Mouse (Mus musculus) heart, adult 9 months (tissue): ENCODE results near the gene Hist1h3g.

Experiments used
- DNase-seq, 2 experiments: peaks; one replicate each; pipeline ENCODE4 v3.0.0; 2022; ENCODE audit warnings: low spot score in 2 of 2

Gene Hist1h3g

DNA sequence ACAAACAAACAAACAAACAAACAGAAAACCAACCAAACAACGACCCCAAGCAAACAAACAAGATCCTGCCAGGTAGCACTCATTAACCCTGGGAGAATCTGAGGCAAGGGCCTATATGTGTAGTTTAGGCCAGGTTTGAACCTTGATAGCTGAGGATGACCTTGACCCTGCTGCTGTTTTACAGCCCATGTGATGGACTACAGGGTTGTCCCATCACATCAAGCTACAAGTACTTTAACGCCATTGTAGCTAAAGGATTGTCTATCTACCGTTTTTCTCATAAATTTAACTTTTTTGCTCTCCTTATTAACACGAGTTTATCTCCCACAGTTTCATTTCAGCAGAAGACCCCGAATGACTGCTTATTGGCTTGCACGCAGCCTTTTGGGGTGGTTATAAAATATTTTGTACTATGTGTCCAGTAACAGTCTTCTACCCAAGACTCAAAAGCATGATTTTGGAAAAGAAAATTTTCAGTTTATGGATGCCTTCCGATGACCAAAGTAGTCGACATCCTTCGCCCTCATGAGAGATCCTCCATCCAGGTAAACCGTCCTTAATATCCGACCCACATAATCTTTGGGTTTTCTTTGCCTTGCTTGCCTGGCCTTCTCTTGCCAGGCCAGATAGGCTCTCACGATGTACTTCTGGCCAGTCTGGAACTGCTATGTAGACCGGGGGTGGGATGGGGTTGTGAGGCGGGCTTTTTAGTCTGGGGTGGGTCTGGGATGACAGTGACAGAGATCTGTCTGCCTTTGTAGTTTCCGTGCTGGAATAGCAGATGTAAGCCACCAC, 19.2 kb upstream of the Hist1h3g start:
- DNase-seq, result no peak

- DNase-seq, result peak; percentile 32 to 83
Measured at GRCm38 (mm10) chr13:23516822-23517602, 18.2 kb upstream of the Hist1h3g start.

DNA sequence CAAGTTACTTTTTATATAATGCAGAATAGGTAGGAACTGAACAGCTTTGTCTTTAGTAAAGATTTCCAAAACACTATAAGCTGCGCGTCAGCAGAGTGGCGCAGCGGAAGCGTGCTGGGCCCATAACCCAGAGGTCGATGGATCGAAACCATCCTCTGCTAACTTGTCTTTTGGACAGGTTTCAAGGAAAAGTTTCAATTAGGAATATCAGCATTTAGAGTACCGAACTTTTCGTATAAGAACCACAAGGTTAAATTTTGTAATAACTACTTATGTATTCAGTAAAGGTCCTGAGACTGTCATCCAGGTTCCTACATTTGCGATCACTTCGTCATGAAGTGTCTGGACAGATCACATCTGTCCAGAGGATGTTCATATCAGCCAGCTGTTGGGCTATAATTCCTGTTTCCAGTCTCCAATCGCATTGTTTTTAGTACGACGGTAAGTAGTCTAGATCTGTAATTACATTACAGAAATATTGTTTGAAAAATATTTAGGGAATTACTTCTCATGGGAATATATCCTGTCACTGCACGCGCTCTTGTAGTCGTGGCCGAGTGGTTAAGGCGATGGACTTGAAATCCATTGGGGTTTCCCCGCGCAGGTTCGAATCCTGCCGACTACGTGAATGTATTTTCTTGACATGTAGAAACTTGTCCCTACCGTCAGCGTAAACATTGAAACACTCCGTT, 17.5 kb upstream of the Hist1h3g start:
- DNase-seq, result peak; percentile 72 to 92

- no peak for DNase-seq
Measured at GRCm38 (mm10) chr13:23518295-23518603, 17.0 kb upstream of the Hist1h3g start.

DNA sequence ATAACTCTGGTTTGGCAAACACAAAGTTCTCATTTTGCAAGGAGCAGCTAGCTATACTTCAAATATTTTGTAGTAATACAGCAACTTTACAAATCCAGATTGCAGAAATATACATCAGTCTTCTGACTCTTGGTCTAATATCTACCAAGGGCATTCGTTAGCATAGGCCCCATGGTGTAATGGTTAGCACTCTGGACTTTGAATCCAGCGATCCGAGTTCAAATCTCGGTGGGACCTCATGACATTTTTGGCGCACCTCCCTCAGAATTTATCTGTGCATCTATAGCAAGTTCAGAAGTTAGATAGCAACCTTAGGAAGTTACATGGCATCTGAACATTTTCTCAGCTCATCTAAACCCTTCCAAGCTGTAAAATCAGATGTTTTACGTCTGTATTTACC, 16.3 kb upstream of the Hist1h3g start:
- DNase-seq, result peak; percentile 62 to 87

GRCm38 (mm10) chr13:23519416-23519815, 15.8 kb upstream of the Hist1h3g start:
- DNase-seq, result peak; percentile 58 to 84

- DNase-seq, result peak; percentile 57 to 79
Measured at GRCm38 (mm10) chr13:23521703-23522102, 13.5 kb upstream of the Hist1h3g start.

GRCm38 (mm10) chr13:23523976-23524375, 11.2 kb upstream of the Hist1h3g start:
- DNase-seq, result no peak

DNA sequence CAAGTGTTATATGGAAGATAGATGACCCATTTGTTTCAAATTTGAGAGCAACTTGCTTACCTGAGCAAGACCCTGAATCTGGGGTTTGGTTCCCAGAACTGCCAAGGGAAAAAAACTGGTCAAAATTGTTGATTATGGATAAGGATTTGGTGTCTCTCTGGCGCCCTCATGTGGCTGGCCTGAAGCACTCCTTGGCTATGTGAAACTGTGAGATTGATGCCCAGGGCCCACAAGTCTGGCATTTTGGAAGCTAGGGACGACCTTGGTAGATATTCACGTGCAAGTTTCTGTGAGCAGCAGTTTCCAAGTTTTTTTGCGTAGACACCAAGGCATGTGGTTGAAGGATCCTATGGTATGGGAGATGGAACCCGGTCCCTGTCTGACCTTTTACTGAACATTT, 10.6 kb upstream of the Hist1h3g start:
- DNase-seq, result peak; percentile 39

GRCm38 (mm10) chr13:23525901-23526300, 9.3 kb upstream of the Hist1h3g start:
- DNase-seq, result no peak

- peak; percentile 80 to 92 for DNase-seq
Measured at GRCm38 (mm10) chr13:23526312-23526711, 8.9 kb upstream of the Hist1h3g start.

- no peak for DNase-seq
Measured at GRCm38 (mm10) chr13:23529005-23529404, 6.2 kb upstream of the Hist1h3g start.

- no peak for DNase-seq
Measured at GRCm38 (mm10) chr13:23529480-23530165, 5.6 kb upstream of the Hist1h3g start.

- peak; percentile 54 to 82 for DNase-seq
Measured at GRCm38 (mm10) chr13:23530181-23530900, 4.9 kb upstream of the Hist1h3g start.

GRCm38 (mm10) chr13:23530901-23531875, 4.0 kb upstream of the Hist1h3g start, which contains the start of gene Hist1h4h:
TSS of gene Hist1h4h (plus strand) at chr13:23531050.
- peak; percentile 97 to 98 for DNase-seq

- DNase-seq, result no peak
Measured at GRCm38 (mm10) chr13:23532262-23533075, 2.8 kb upstream of the Hist1h3g start.

DNA sequence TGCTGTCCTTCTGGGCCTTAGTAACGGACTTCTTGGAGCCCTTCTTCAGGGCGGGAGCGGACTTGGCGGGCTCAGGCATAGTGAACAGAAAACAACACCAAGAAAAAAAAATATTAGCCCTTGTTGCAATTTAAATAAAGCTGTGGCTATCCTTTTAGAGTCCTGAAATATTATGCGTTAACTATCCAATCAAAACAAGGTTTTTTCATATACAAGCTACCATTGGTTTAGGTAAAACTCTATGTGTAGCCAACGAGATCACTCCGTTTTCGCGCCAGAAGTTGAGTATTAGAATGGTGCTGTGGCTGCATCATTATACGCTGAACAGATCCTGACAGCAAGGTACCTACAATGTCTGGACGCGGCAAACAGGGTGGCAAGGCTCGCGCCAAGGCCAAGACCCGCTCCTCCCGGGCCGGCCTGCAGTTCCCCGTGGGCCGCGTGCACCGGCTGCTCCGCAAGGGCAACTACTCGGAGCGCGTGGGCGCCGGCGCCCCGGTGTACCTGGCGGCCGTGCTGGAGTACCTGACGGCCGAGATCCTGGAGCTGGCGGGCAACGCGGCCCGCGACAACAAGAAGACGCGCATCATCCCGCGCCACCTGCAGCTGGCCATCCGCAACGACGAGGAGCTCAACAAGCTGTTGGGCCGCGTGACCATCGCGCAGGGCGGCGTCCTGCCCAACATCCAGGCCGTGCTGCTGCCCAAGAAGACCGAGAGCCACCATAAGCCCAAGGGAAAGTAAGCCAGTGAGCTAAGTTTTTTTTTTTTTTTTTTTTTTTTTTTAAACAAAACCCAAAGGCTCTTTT, 1.5 kb upstream of the Hist1h3g start, which contains the start of gene Hist1h2af:
Gene Hist1h2af, plus strand, starts transcription at position 347 of the 808 bp plus-strand sequence.
- peak in 1 of 2 experiments; percentile 64 for DNase-seq
